Mouse (Mus musculus): ENCODE measurements around the gene Arrb1. TPM values are rescaled to one million over a fixed set of nuclear protein-coding genes. Genes with fewer than 3 reads are reported as not detected.
"Not testable (repeated sequence)": the region's sequence is repeated elsewhere in the genome, so short reads cannot be mapped to it uniquely, and the experiment has no call there.

Gene Arrb1
- total RNA-seq (2021): 10 to 100 TPM; 25.0 to 33.3 TPM

- intact Hi-C loops (cut with DNase I): no loop called here
- DNase-seq: peak; percentile 83 to 87
These were observed at the start of gene Arrb1 for GRCm38 (mm10) chr7:99534901-99535735. TSS of gene Arrb1 (plus strand) at chr7:99535466.

- no peak for DNase-seq
- intact Hi-C loops (cut with DNase I): no loop called here
These were observed 45.6 kb upstream of the Arrb1 start for GRCm38 (mm10) chr7:99489708-99490107.

- no peak for DNase-seq
- intact Hi-C loops (cut with DNase I): no loop called here
These were observed 36.1 kb upstream of the Arrb1 start for GRCm38 (mm10) chr7:99499128-99499527.

- intact Hi-C loops (cut with DNase I): loop anchor here (1.0 to 5.0 kb wide), 4 partner anchors 56 to 377 kb away; no protein-coding TSS in a partner anchor
- peak; percentile 82 to 90 for DNase-seq
These were observed 35.1 kb upstream of the Arrb1 start for GRCm38 (mm10) chr7:99500201-99500600.

- intact Hi-C loops (cut with DNase I): loop anchor here (1.0 to 5.0 kb wide), 4 partner anchors 56 to 377 kb away; no protein-coding TSS in a partner anchor
- no peak for DNase-seq
These were observed 34.6 kb upstream of the Arrb1 start for GRCm38 (mm10) chr7:99500655-99501054.

- no peak for DNase-seq
- intact Hi-C loops (cut with DNase I): loop anchor here (5.0 kb wide), 2 partner anchors 296 to 376 kb away; no protein-coding TSS in a partner anchor
These were observed 34.1 kb upstream of the Arrb1 start for GRCm38 (mm10) chr7:99501148-99501547.

GRCm38 (mm10) chr7:99504556-99504955, 30.7 kb upstream of the Arrb1 start:
- DNase-seq: no peak
- intact Hi-C loops (cut with DNase I): loop anchor here (5.0 kb wide), 2 partner anchors 293 to 373 kb away; no protein-coding TSS in a partner anchor

GRCm38 (mm10) chr7:99508187-99508586, 27.1 kb upstream of the Arrb1 start:
- intact Hi-C loops (cut with DNase I); DNase-seq: not testable (repeated sequence)

GRCm38 (mm10) chr7:99510087-99510501, 25.2 kb upstream of the Arrb1 start:
- peak; percentile 67 to 80 for DNase-seq

GRCm38 (mm10) chr7:99516092-99516813, 19.0 kb upstream of the Arrb1 start:
- no peak for DNase-seq
- intact Hi-C loops (cut with DNase I): no loop called here

More at GRCm38 (mm10) chr7:99510087-99510501, 25.2 kb upstream of the Arrb1 start:
- intact Hi-C loops (cut with DNase I): no loop called here

- no peak for DNase-seq
- intact Hi-C loops (cut with DNase I): no loop called here
These were observed 18.5 kb upstream of the Arrb1 start for GRCm38 (mm10) chr7:99516814-99517157.

- DNase-seq: no peak
- intact Hi-C loops (cut with DNase I): no loop called here
These were observed 16.2 kb upstream of the Arrb1 start for GRCm38 (mm10) chr7:99518954-99519644.

- intact Hi-C loops (cut with DNase I): no loop called here
These were observed 12.1 kb upstream of the Arrb1 start for GRCm38 (mm10) chr7:99523121-99523520.

GRCm38 (mm10) chr7:99523837-99524236, 11.4 kb upstream of the Arrb1 start:
- DNase-seq: no peak
- intact Hi-C loops (cut with DNase I): no loop called here

More at GRCm38 (mm10) chr7:99523121-99523520, 12.1 kb upstream of the Arrb1 start:
- no peak for DNase-seq

GRCm38 (mm10) chr7:99528547-99528946, 6.7 kb upstream of the Arrb1 start:
- intact Hi-C loops (cut with DNase I): no loop called here
- no peak for DNase-seq

- no peak for DNase-seq
- intact Hi-C loops (cut with DNase I): no loop called here
These were observed 5.9 kb upstream of the Arrb1 start for GRCm38 (mm10) chr7:99529410-99529809.

- DNase-seq: no peak
- intact Hi-C loops (cut with DNase I): no loop called here
These were observed 3.8 kb upstream of the Arrb1 start for GRCm38 (mm10) chr7:99531408-99531970.

- intact Hi-C loops (cut with DNase I): no loop called here
- DNase-seq: no peak
These were observed 2.7 kb upstream of the Arrb1 start for GRCm38 (mm10) chr7:99532526-99532925.

- intact Hi-C loops (cut with DNase I): no loop called here
- no peak for DNase-seq
These were observed 1.7 kb upstream of the Arrb1 start for GRCm38 (mm10) chr7:99533600-99533999.

GRCm38 (mm10) chr7:99534501-99534900, 765 bp upstream of the Arrb1 start:
- no peak for DNase-seq
- intact Hi-C loops (cut with DNase I): no loop called here
